ENCODE assay signal across 11 mouse cellular contexts in the genomic region with DNA sequence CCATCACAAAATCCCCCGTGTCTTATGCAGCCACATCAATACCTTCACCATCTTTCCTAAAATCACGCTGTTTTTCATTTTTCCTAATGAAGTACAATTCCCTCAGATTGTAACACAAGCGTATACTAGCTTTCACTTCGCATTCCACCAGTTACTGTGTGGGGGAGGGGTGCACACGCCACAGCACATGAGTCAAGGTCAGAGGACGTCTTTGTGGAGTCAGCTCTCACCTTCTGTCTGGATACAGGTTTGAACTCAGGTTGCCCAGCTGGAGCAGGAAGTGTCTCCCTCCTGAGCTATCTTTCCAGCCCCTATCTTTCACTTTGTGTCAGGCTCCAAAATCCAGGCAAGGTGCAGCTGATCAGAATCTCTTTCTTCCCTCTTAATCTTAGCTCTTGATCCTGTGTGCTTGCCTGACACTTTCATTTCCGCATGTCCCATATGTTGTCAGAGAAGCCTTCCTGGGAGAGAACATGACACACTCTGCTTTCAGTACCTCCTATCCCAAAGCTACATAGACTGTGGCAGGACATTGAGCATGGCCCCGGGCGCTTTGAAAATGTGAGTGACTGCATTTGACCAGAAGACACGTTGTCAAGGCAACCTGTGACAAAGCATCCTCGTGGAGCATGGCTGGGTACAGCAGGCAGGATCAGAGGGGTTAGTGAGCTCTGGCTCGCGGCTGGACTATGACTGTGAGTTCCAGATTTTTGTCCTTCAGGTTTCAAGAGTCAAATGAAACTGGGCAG. TPM values are rescaled to one million over a fixed set of nuclear protein-coding genes. Genes with fewer than 3 reads are reported as not detected.
A peak's percentile ranks its signal among the peaks of the same experiment; 100 is the strongest.
DNase-seq lines count a peak whose midpoint lies in the region; ATAC-seq lines count a peak whose summit lies in the region.
"Had no signal": no experiment of that assay in that cellular context is flagged by ENCODE, and none has a peak within 500 bp of the region (broad histone marks: within the 10 kb centered on the region; RNA-seq: fewer than 3 reads in every experiment).

No protein-coding gene starts in this region.

- H3K4me3 ChIP-seq in forebrain, embryonic 10.5 days: no peak overlapping the region
- H3K4me3 ChIP-seq in forebrain, embryonic 15.5 days: no peak overlapping the region
- no peak overlapping the region for H3K4me3 ChIP-seq in hindbrain, embryonic 11.5 days (ENCODE audit: low read depth, low read length)
- no peak overlapping the region for H3K4me3 ChIP-seq in midbrain, embryonic 14.5 days (replicated peaks; ENCODE audit: low read depth, low read length)
- H3K4me3 ChIP-seq: embryonic facial prominence, embryonic 15.5 days; limb, embryonic 15.5 days had no signal

- DNase-seq in forebrain, embryonic 10.5 days (ENCODE audit: extremely low spot score, low spot score): peak; percentile 49
- peak; percentile 46 for DNase-seq in Muller cell, postnatal 12 days (ENCODE audit: inconsistent ontology term)
- DNase-seq in hindbrain, embryonic 11.5 days (ENCODE audit: low spot score): peak; percentile 71
- peak; percentile 77 for DNase-seq in midbrain, embryonic 14.5 days
- DNase-seq in frontal cortex, postnatal 25 days (ENCODE audit: low spot score in 2 of 2): no peak
- DNase-seq in MN1 (ENCODE audit: low spot score): no peak
- DNase-seq in ovary, adult 18-20 months (ENCODE audit: low spot score): no peak
- DNase-seq: right cerebral cortex, postnatal 4 days had no signal

- peaks cover 59% of the 10 kb centered on the region for H3K27me3 ChIP-seq in forebrain, embryonic 10.5 days (ENCODE audit: poor library complexity, severe bottlenecking)
- H3K27me3 ChIP-seq in forebrain, embryonic 15.5 days: no peaks in the 10 kb centered on the region
- H3K27me3 ChIP-seq in hindbrain, embryonic 11.5 days (ENCODE audit: control insufficient read depth, insufficient read depth, low read length): peaks cover 19% of the 10 kb centered on the region
- H3K27me3 ChIP-seq in midbrain, embryonic 14.5 days (ENCODE audit: control insufficient read depth, insufficient read depth, low read length): peaks cover 28% of the 10 kb centered on the region
- H3K27me3 ChIP-seq: limb, embryonic 15.5 days had no signal

- H3K4me2 ChIP-seq in forebrain, embryonic 15.5 days (replicated peaks): no peak overlapping the region
- 0 out of 2 replicates have a peak overlapping the region, but pooled peaks have one; percentile 12 for H3K4me2 ChIP-seq in hindbrain, embryonic 11.5 days (replicated peaks; ENCODE audit: low read depth, low read length)
- 0 out of 2 replicates have a peak overlapping the region, but pooled peaks have one; percentile 1 for H3K4me2 ChIP-seq in midbrain, embryonic 14.5 days (ENCODE audit: low read length)
- H3K4me2 ChIP-seq: embryonic facial prominence, embryonic 15.5 days; limb, embryonic 15.5 days had no signal

- peaks cover 11% of the 10 kb centered on the region for H3K9me3 ChIP-seq in forebrain, embryonic 10.5 days
- peaks cover 6% of the 10 kb centered on the region; the same call in 1 of the 2 replicates for H3K9me3 ChIP-seq in forebrain, embryonic 15.5 days
- H3K9me3 ChIP-seq in hindbrain, embryonic 11.5 days (ENCODE audit: control insufficient read depth, low read length): no peaks in the 10 kb centered on the region; the same call in 1 of the 2 replicates
- H3K9me3 ChIP-seq in midbrain, embryonic 14.5 days (ENCODE audit: control insufficient read depth, low read length): peaks cover 11% of the 10 kb centered on the region
- H3K9me3 ChIP-seq: limb, embryonic 15.5 days had no signal

- peak overlapping the region; percentile 68 for H3K27ac ChIP-seq in forebrain, embryonic 10.5 days
- no peak overlapping the region for H3K27ac ChIP-seq in forebrain, embryonic 15.5 days (replicated peaks)
- H3K27ac ChIP-seq in hindbrain, embryonic 11.5 days (ENCODE audit: low read depth, low read length): no peak overlapping the region
- H3K27ac ChIP-seq in midbrain, embryonic 14.5 days (replicated peaks; ENCODE audit: low read depth, low read length): no peak overlapping the region
- H3K27ac ChIP-seq: embryonic facial prominence, embryonic 15.5 days; limb, embryonic 15.5 days had no signal

- H3K36me3 ChIP-seq in forebrain, embryonic 10.5 days (replicated peaks): peaks cover 9% of the 10 kb centered on the region
- H3K36me3 ChIP-seq in forebrain, embryonic 15.5 days: no peaks in the 10 kb centered on the region
- no peaks in the 10 kb centered on the region for H3K36me3 ChIP-seq in hindbrain, embryonic 11.5 days (ENCODE audit: control insufficient read depth, insufficient read depth, low read length)
- no peaks in the 10 kb centered on the region for H3K36me3 ChIP-seq in midbrain, embryonic 14.5 days (ENCODE audit: control insufficient read depth, insufficient read depth, low read length)
- H3K36me3 ChIP-seq: embryonic facial prominence, embryonic 15.5 days; limb, embryonic 15.5 days had no signal

- H3K4me1 ChIP-seq in forebrain, embryonic 10.5 days: peaks cover 40% of the 10 kb centered on the region
- H3K4me1 ChIP-seq in forebrain, embryonic 15.5 days: no peaks in the 10 kb centered on the region
- H3K4me1 ChIP-seq in hindbrain, embryonic 11.5 days (replicated peaks; ENCODE audit: control insufficient read depth, insufficient read depth, low read length): peaks cover 10% of the 10 kb centered on the region
- H3K4me1 ChIP-seq in midbrain, embryonic 14.5 days (ENCODE audit: control insufficient read depth, insufficient read depth, low read length): peaks cover 19% of the 10 kb centered on the region

- WGBS in forebrain, embryonic 10.5 days: 49% methylated on average over 13 of the region's 13 CpGs
- 46% methylated on average over 13 of the region's 13 CpGs for WGBS in forebrain, embryonic 15.5 days
- 45% methylated on average over 13 of the region's 13 CpGs for WGBS in hindbrain, embryonic 11.5 days
- 18% methylated on average over 13 of the region's 13 CpGs for WGBS in midbrain, embryonic 14.5 days

- ATAC-seq in forebrain, embryonic 15.5 days (replicated peaks): no peak; the same call in 1 of the 2 replicates
- peak; percentile 72 for ATAC-seq in hindbrain, embryonic 11.5 days (ENCODE audit: low FRiP score)
- ATAC-seq in midbrain, embryonic 14.5 days (ENCODE audit: low FRiP score, low TSS enrichment): peak; percentile 70

- H3K9ac ChIP-seq in forebrain, embryonic 15.5 days (replicated peaks): no peak overlapping the region
- H3K9ac ChIP-seq in hindbrain, embryonic 11.5 days (ENCODE audit: low read depth, low read length): no peak overlapping the region
- no peak overlapping the region for H3K9ac ChIP-seq in midbrain, embryonic 14.5 days (replicated peaks; ENCODE audit: low read length)
- H3K9ac ChIP-seq: embryonic facial prominence, embryonic 15.5 days; limb, embryonic 15.5 days had no signal

RNA-seq across cellular contexts. Expression of a gene that starts 33.9 kb away (rescaled TPM):
- 21.6 and 29.1 TPM in 2 replicates for polyA plus RNA-seq in forebrain, embryonic 10.5 days (2016; fragmentation: Nextera tagmentation; extraction: Ambion mirVana)
- polyA plus RNA-seq in forebrain, embryonic 15.5 days (2015; fragmentation: Nextera tagmentation; extraction: Ambion mirVana): 4.3 and 5.6 TPM in 2 replicates
- polyA plus RNA-seq in hindbrain, embryonic 11.5 days (2014; fragmentation: Nextera tagmentation; extraction: Ambion mirVana): 5.8 and 8.0 TPM in 2 replicates
- polyA plus RNA-seq in midbrain, embryonic 14.5 days (2014; fragmentation: Nextera tagmentation; extraction: Ambion mirVana): 7.1 and 7.2 TPM in 2 replicates

RNA-seq across cellular contexts. Expression of a gene that starts 50.6 kb away (rescaled TPM):
- polyA plus RNA-seq in forebrain, embryonic 10.5 days (2016; fragmentation: Nextera tagmentation; extraction: Ambion mirVana): 2.4 and 3.5 TPM in 2 replicates
- 5.7 and 6.1 TPM in 2 replicates for polyA plus RNA-seq in forebrain, embryonic 15.5 days (2015; fragmentation: Nextera tagmentation; extraction: Ambion mirVana)
- polyA plus RNA-seq in hindbrain, embryonic 11.5 days (2014; fragmentation: Nextera tagmentation; extraction: Ambion mirVana): 2.9 and 3.0 TPM in 2 replicates
- 12.9 and 18.5 TPM in 2 replicates for polyA plus RNA-seq in midbrain, embryonic 14.5 days (2014; fragmentation: Nextera tagmentation; extraction: Ambion mirVana)

Comparison
In these comparisons a context has a peak if more than half of its experiments do, and no peak if none do; other contexts are left out.
1. DNase-seq: peak in forebrain, embryonic 10.5 days (single experiment), Muller cell, postnatal 12 days (single experiment), hindbrain, embryonic 11.5 days (single experiment) and midbrain, embryonic 14.5 days (single experiment); none in frontal cortex, postnatal 25 days (0 of 2), MN1 (single experiment) and ovary, adult 18-20 months (single experiment).